Mouse (Mus musculus) midbrain, embryonic 16.5 days (tissue): Measurements from ENCODE around the gene B3gnt4. TPM values are rescaled to one million over a fixed set of nuclear protein-coding genes. Genes with fewer than 3 reads are reported as not detected.

Source experiments
- ATAC-seq: fragments of 200-750 bp; cut with Nextera tagmentation; 2 replicates; pipeline ENCODE4 v1.8.0; 2017; ENCODE audit warnings: moderate TSS enrichment
- H3K27ac ChIP-seq: fragments of 300-500 bp; sonication (generic); 2 replicates; pipeline ENCODE4 v1.5.1; 2014; ENCODE audit warnings: mild to moderate bottlenecking, low read length, mixed read lengths
- H3K27me3 ChIP-seq: fragments of 300-500 bp; sonication (generic); 2 replicates; pipeline ENCODE4 v1.6.1; 2014; ENCODE audit warnings: low read depth, low read length, mixed read lengths; ENCODE audit not compliant: control insufficient read depth, insufficient read depth
- H3K36me3 ChIP-seq: fragments of 300-500 bp; sonication (generic); 2 replicates; pipeline ENCODE4 v1.6.1; 2014; ENCODE audit warnings: mild to moderate bottlenecking, low read length, moderate library complexity, mixed read lengths; ENCODE audit not compliant: control insufficient read depth, insufficient read depth
- H3K4me1 ChIP-seq: fragments of 300-500 bp; sonication (generic); 2 replicates; pipeline ENCODE4 v1.6.1; 2014; ENCODE audit warnings: mild to moderate bottlenecking, low read length, mixed read lengths; ENCODE audit not compliant: control insufficient read depth, insufficient read depth
- H3K4me2 ChIP-seq: fragments of 300-500 bp; sonication (generic); 2 replicates; pipeline ENCODE4 v1.6.1; 2014; ENCODE audit warnings: mild to moderate bottlenecking, low read length, mixed read lengths
- H3K4me3 ChIP-seq: fragments of 300-500 bp; sonication (generic); 2 replicates; pipeline ENCODE4 v1.5.1; 2014; ENCODE audit warnings: low read depth, mild to moderate bottlenecking, low read length, moderate library complexity, mixed read lengths
- H3K9ac ChIP-seq: fragments of 300-500 bp; sonication (generic); 2 replicates; pipeline ENCODE4 v1.6.1; 2014; ENCODE audit warnings: low read depth, low read length, mixed read lengths
- H3K9me3 ChIP-seq: fragments of 300-500 bp; sonication (generic); replicated peaks from 2 replicates; pipeline ENCODE4 v1.6.1; 2014; ENCODE audit warnings: mild to moderate bottlenecking, low read length, mixed read lengths; ENCODE audit not compliant: control insufficient read depth, poor library complexity, severe bottlenecking
- WGBS: fragments of 180-500 bp; shearing (Covaris S2); extraction: QIAGEN DNeasy Blood & Tissue Kit; methylation state at CpG from one replicate; pipeline ENCODE4 v1.1.7; 2014; 5-methylcytosine and 5-hydroxymethylcytosine counted together
- polyA plus RNA-seq: library from polyadenylated mRNA; unstranded; fragments of >200 nt; fragmentation: Nextera tagmentation; extraction: Ambion mirVana; gene quantifications from 2 replicates; pipeline ENCODE4 v1.2.1, GENCODE M21; 2015

B3gnt4 gene
- polyA plus RNA-seq, 1 experiment from 2014 or later: 1.4 TPM

DNA sequence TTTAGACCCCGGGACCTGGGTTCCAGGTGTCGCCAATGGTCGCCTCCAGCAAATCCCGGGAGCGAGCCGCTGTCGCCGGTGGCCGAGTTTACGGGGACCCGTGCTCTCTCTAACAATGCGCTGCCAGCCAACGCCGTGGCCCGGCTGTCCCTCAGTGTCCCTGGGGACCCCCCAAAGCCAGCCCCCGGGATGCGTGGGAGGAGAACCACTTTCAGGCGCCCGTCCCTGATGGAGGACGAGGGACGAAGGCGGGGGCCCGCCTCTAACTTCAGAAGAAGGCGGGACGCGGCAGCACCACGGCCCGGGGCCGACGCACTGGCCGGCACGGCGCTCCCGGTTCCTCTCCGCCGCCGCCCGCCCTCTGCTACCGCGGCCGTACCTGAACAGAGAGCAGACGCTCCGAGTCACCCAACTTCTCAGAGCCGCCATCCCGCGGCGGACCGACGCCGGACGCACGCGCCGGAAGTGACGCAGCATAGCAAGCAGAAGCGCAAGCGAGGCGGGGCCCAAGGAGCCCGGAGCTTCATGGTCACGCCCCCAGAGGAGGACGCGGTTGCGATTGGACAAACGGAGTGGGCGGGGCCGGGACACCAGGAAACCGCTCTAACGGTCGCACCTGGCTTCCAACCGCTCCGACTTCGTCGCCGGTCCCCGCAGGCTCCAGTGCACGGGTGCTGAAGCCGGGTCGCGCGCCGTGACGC is 13.6 kb downstream of the B3gnt4 start, which contains the start of gene Diablo:
Gene Diablo (minus strand): TSS at position 485 of the 701 bp plus-strand sequence.
- peak; percentile 98 for ATAC-seq
- Histone ChIP-seq H3K9me3 (no peaks in the 10 kb centered on the region), H3K36me3 (peaks cover 6% of the 10 kb centered on the region; the same call in 1 of the 2 replicates), H3K4me2 (peak within 1 kb of the TSS; percentile 98), H3K4me3 (peak within 1 kb of the TSS; percentile 93), H3K27ac (peak within 1 kb of the TSS; percentile 61), H3K27me3 (no peaks in the 10 kb centered on the region), H3K4me1 (peaks cover 16% of the 10 kb centered on the region), H3K9ac (peak within 1 kb of the TSS; percentile 82)
- WGBS: under 1% methylated on average over 81 of the region's 82 CpGs

GRCm38 (mm10) chr5:123524393-123524750 is 14.1 kb downstream of the B3gnt4 start:
- Histone ChIP-seq H3K4me1 (peaks cover 16% of the 10 kb centered on the region), H3K9me3 (no peaks in the 10 kb centered on the region), H3K4me2 (peak overlapping the region; percentile 91), H3K4me3 (peak overlapping the region; percentile 93), H3K9ac (peak overlapping the region; percentile 82), H3K36me3 (peaks cover 8% of the 10 kb centered on the region), H3K27ac (peak overlapping the region; percentile 61), H3K27me3 (no peaks in the 10 kb centered on the region)
- ATAC-seq: peak; percentile 90
- WGBS: under 1% methylated on average over 26 of the region's 27 CpGs

GRCm38 (mm10) chr5:123525281-123525680 is 15.0 kb downstream of the B3gnt4 start, which contains the start of gene Gm49027:
Gene Gm49027 (minus strand): TSS chr5:123525488.
- ATAC-seq: no peak
- H3K36me3 ChIP-seq: peaks cover 17% of the 10 kb centered on the region
- H3K27me3 ChIP-seq: no peaks in the 10 kb centered on the region
- H3K27ac ChIP-seq: peak within 1 kb of the TSS; percentile 61
- H3K4me1 ChIP-seq: peaks cover 16% of the 10 kb centered on the region
- H3K9me3 ChIP-seq: no peaks in the 10 kb centered on the region
- 89% methylated on average over 7 of the region's 7 CpGs for WGBS
- H3K4me3 ChIP-seq: peak within 1 kb of the TSS; percentile 93
- H3K9ac ChIP-seq: peak within 1 kb of the TSS; percentile 82
- peak within 1 kb of the TSS; percentile 91 for H3K4me2 ChIP-seq

GRCm38 (mm10) chr5:123525916-123526495 is 15.7 kb downstream of the B3gnt4 start:
- H3K27ac ChIP-seq: no peak overlapping the region
- no peak overlapping the region for H3K9ac ChIP-seq
- no peaks in the 10 kb centered on the region for H3K9me3 ChIP-seq
- H3K4me2 ChIP-seq: no peak overlapping the region
- peaks cover 16% of the 10 kb centered on the region for H3K4me1 ChIP-seq
- no peak overlapping the region for H3K4me3 ChIP-seq
- ATAC-seq: no peak
- WGBS: 94% methylated on average over 9 of the region's 9 CpGs
- no peaks in the 10 kb centered on the region for H3K27me3 ChIP-seq
- H3K36me3 ChIP-seq: peaks cover 20% of the 10 kb centered on the region

DNA sequence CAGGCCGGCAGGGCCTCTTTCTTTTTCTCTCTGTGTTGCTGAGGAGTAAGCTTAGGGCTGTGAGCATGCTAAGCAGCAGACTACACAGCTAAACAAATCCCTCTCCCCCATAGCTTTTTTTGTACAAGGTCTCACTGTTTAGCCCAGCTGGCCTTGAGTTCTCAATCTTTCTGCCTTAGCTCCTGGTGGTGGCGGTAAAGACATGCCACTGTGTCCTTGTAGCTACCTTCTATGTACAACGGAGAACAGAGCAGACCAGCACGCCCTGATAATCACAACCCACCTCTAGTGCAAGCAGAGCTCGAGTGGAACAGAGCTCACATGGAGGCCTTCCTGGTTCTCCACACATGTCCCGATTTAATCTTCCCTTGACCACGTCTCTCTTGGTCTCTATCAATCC is 18.4 kb downstream of the B3gnt4 start:
- H3K9ac ChIP-seq: no peak overlapping the region
- no peaks in the 10 kb centered on the region for H3K9me3 ChIP-seq
- H3K27me3 ChIP-seq: no peaks in the 10 kb centered on the region
- 74% methylated on average over 7 of the region's 7 CpGs for WGBS
- H3K4me1 ChIP-seq: peaks cover 3% of the 10 kb centered on the region
- no peak overlapping the region for H3K4me3 ChIP-seq
- H3K36me3 ChIP-seq: peaks cover 39% of the 10 kb centered on the region
- no peak overlapping the region for H3K4me2 ChIP-seq
- ATAC-seq: no peak
- H3K27ac ChIP-seq: no peak overlapping the region

DNA sequence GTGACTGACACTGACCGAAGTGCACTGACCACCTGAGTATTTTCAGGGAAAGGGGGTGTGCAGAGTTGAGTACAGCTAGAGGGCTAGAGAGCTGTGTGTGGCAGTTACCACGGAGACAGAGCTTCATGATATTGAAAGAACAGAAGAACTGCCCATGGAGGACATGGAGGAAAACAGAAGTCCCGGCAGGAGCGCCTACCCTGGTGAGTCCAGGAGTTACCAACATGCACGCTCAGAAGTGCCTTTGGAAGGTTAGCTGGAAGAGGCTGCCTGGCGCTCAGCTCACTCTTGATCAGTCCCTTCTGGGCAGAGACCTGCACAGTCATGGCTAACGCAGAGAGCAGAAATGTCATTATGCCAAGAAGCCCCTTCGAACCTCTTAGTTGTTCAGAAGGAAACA is 19.8 kb downstream of the B3gnt4 start:
- H3K4me2 ChIP-seq: no peak overlapping the region
- H3K4me3 ChIP-seq: no peak overlapping the region
- no peak overlapping the region for H3K9ac ChIP-seq
- peaks cover 47% of the 10 kb centered on the region for H3K36me3 ChIP-seq
- ATAC-seq: no peak
- no peaks in the 10 kb centered on the region for H3K4me1 ChIP-seq
- no peaks in the 10 kb centered on the region for H3K27me3 ChIP-seq
- H3K9me3 ChIP-seq: no peaks in the 10 kb centered on the region
- whole genome bisulfite sequencing: 90% methylated on average over 8 of the region's 8 CpGs
- no peak overlapping the region for H3K27ac ChIP-seq

GRCm38 (mm10) chr5:123533801-123534200 is 23.5 kb downstream of the B3gnt4 start:
- no peak for ATAC-seq
- no peaks in the 10 kb centered on the region for H3K9me3 ChIP-seq
- H3K4me2 ChIP-seq: no peak overlapping the region
- no peak overlapping the region for H3K27ac ChIP-seq
- peaks cover 56% of the 10 kb centered on the region for H3K36me3 ChIP-seq
- no peaks in the 10 kb centered on the region for H3K27me3 ChIP-seq
- 95% methylated on average over 10 of the region's 10 CpGs for WGBS
- H3K9ac ChIP-seq: no peak overlapping the region
- no peaks in the 10 kb centered on the region for H3K4me1 ChIP-seq
- no peak overlapping the region for H3K4me3 ChIP-seq

- ATAC-seq: no peak
- H3K27ac ChIP-seq: no peak overlapping the region
- no peaks in the 10 kb centered on the region for H3K4me1 ChIP-seq
- no peak overlapping the region for H3K4me2 ChIP-seq
- H3K9ac ChIP-seq: no peak overlapping the region
- no peak overlapping the region for H3K4me3 ChIP-seq
- no peaks in the 10 kb centered on the region for H3K27me3 ChIP-seq
- H3K9me3 ChIP-seq: no peaks in the 10 kb centered on the region
- WGBS: 91% methylated on average over 7 of the region's 7 CpGs
- H3K36me3 ChIP-seq: peaks cover 21% of the 10 kb centered on the region
Observed at GRCm38 (mm10) chr5:123555693-123556092, 45.4 kb downstream of the B3gnt4 start.

GRCm38 (mm10) chr5:123556451-123556850 is 46.2 kb downstream of the B3gnt4 start:
- peaks cover 21% of the 10 kb centered on the region for H3K36me3 ChIP-seq
- H3K9ac ChIP-seq: no peak overlapping the region
- no peaks in the 10 kb centered on the region for H3K4me1 ChIP-seq
- no peak overlapping the region for H3K27ac ChIP-seq
- no peaks in the 10 kb centered on the region for H3K9me3 ChIP-seq
- WGBS: 61% methylated on average over 2 of the region's 2 CpGs
- no peak overlapping the region for H3K4me3 ChIP-seq
- H3K27me3 ChIP-seq: no peaks in the 10 kb centered on the region
- H3K4me2 ChIP-seq: no peak overlapping the region
- ATAC-seq: no peak
